Mouse (Mus musculus) layer of hippocampus, adult 8-10 months (tissue): ENCODE measurements at regions not wholly inside any gene's neighbourhood (a gene's known extent, or its start where the extent isn't known, plus 50 kb on each side); places are given as distances from the start of the nearest gene placed in this dataset.

Experiments
- DNase-seq, 2 experiments: peaks; one replicate each; pipeline ENCODE4 v3.0.0; 2022; ENCODE audit warnings: low spot score in 2 of 2

- DNase-seq = no peak
Measured at GRCm38 (mm10) chr7:50993707-50994106, 394.7 kb downstream of the 4933405O20Rik start.

- no peak for DNase-seq
Measured at GRCm38 (mm10) chr7:51041899-51042667, 443.1 kb downstream of the 4933405O20Rik start.

- no peak for DNase-seq
Measured at GRCm38 (mm10) chr7:51051496-51051895, 452.5 kb downstream of the 4933405O20Rik start.

- no peak for DNase-seq
Measured at GRCm38 (mm10) chr7:51068376-51068775, 442.5 kb upstream of the Ano5 start.

GRCm38 (mm10) chr7:51093774-51094173, 417.1 kb upstream of the Ano5 start:
- DNase-seq = peak in 1 of 2 experiments; percentile 6

- no peak for DNase-seq
Measured at GRCm38 (mm10) chr7:51101166-51101565, 409.7 kb upstream of the Ano5 start.

- DNase-seq = no peak
Measured at GRCm38 (mm10) chr7:51140796-51141195, 370.0 kb upstream of the Ano5 start.

GRCm38 (mm10) chr7:51175211-51175610, 335.6 kb upstream of the Ano5 start:
- no peak for DNase-seq

- DNase-seq = no peak
Measured at GRCm38 (mm10) chr7:51215487-51216232, 295.2 kb upstream of the Ano5 start.

GRCm38 (mm10) chr7:51216233-51216605, 294.6 kb upstream of the Ano5 start:
- DNase-seq = no peak

- DNase-seq = no peak
Measured at GRCm38 (mm10) chr7:51221351-51221750, 289.5 kb upstream of the Ano5 start.

- no peak for DNase-seq
Measured at GRCm38 (mm10) chr7:51221806-51222205, 289.0 kb upstream of the Ano5 start.

GRCm38 (mm10) chr7:51227136-51227535, 283.7 kb upstream of the Ano5 start:
- peak in 1 of 2 experiments; percentile 22 for DNase-seq

GRCm38 (mm10) chr7:51234616-51235015, 276.2 kb upstream of the Ano5 start:
- DNase-seq = no peak

GRCm38 (mm10) chr7:51247695-51248094, 263.1 kb upstream of the Ano5 start:
- no peak for DNase-seq

- no peak for DNase-seq
Measured at GRCm38 (mm10) chr7:51254461-51254860, 256.4 kb upstream of the Ano5 start.

- DNase-seq = no peak
Measured at GRCm38 (mm10) chr7:51259160-51259831, 251.5 kb upstream of the Ano5 start.

- no peak for DNase-seq
Measured at GRCm38 (mm10) chr7:51264166-51264565, 246.7 kb upstream of the Ano5 start.

GRCm38 (mm10) chr7:51265896-51266295, 244.9 kb upstream of the Ano5 start:
- peak; percentile 28 to 60 for DNase-seq

GRCm38 (mm10) chr7:51266879-51267278, 243.9 kb upstream of the Ano5 start:
- no peak for DNase-seq

- no peak for DNase-seq
Measured at GRCm38 (mm10) chr7:51268743-51269142, 242.1 kb upstream of the Ano5 start.

GRCm38 (mm10) chr7:51270531-51271090, 240.2 kb upstream of the Ano5 start:
- peak; percentile 4 to 51 for DNase-seq
